8 mouse cellular contexts compared by ENCODE assay signal in the genomic region with DNA sequence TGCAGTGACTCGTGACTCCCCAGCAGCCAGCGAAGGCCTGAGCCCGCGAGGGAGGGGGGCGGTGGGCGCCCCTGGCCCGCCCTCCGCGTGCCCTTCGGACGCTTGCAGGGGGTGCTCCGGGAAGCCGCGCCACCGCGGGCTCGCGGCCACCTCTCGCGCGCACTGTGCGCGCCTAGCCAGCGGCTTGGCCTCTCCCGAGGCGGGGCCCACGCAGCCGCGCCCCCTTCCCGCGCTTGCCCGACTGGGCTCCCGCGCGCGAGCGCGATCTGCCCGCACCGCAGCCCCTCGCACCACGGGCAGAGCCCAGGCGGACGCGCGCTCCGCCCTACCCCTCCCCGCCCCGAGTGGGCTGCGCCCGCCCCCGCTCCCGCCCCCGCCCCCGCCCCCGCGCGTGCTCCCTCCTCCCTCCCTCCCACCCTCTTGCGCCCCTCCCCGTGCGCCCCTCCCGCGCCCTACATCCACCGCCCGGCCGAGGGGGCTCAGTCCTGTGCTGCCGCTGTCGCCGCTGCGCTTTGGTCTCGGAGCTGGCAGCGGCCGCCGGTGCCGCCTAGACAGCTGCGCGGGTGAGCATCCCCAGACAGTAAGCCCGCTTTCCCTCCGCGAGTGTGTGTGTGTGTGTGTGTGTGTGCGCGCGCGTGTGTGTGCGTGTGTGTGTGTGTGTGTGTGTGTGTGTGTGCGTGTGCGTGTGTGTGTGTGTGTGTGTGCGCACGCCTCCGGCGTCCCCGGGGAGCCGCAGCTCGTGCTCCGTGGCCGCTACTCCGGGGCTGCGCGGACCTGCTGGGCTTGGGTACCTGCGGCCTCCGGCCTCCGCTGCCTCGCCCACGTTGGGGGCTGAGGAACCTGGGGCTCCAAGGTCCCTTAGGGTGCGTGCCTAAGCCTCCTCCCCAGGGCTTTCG. TPM values are rescaled to one million over a fixed set of nuclear protein-coding genes. Genes with fewer than 3 reads are reported as not detected.
DNase-seq lines count a peak whose midpoint lies in the region; ATAC-seq and TF ChIP-seq lines count a peak whose summit lies in the region.

A gene (plus strand): TSS at position 482 of the 896 bp plus-strand sequence.

- H3K36me3 ChIP-seq in embryonic facial prominence, embryonic 11.5 days (replicated peaks; ENCODE audit: control insufficient read depth, insufficient read depth, low read depth, low read length): no peaks in the 10 kb centered on the region
- H3K36me3 ChIP-seq in intestine, postnatal 0 days (ENCODE audit: control insufficient read depth, insufficient read depth): no peaks in the 10 kb centered on the region
- no peaks in the 10 kb centered on the region for H3K36me3 ChIP-seq in midbrain, embryonic 11.5 days (ENCODE audit: control insufficient read depth, insufficient read depth, low read length)
- H3K36me3 ChIP-seq in splenic B cell, adult 2 months (ENCODE audit: control insufficient read depth, insufficient read depth, low read length, poor library complexity, severe bottlenecking): no peaks in the 10 kb centered on the region

- ATAC-seq in embryonic facial prominence, embryonic 11.5 days (replicated peaks; ENCODE audit: insufficient number of reproducible peaks, low FRiP score, low TSS enrichment, low read depth): peak; percentile 90
- peak; percentile 83 for ATAC-seq in granulocyte monocyte progenitor cell, adult 5-6 weeks (replicated peaks; ENCODE audit: poor library complexity, severe bottlenecking)
- ATAC-seq in intestine, postnatal 0 days: peak; percentile 77
- peak; percentile 92 for ATAC-seq in midbrain, embryonic 11.5 days (ENCODE audit: low FRiP score)

- WGBS in embryonic facial prominence, embryonic 11.5 days: 21% methylated on average over 21 of the region's 106 CpGs
- 25% methylated on average over 52 of the region's 106 CpGs for WGBS in intestine, postnatal 0 days
- 16% methylated on average over 55 of the region's 106 CpGs for WGBS in midbrain, embryonic 11.5 days

- peak; percentile 61 for DNase-seq in embryonic facial prominence, embryonic 11.5 days (ENCODE audit: low spot score)
- DNase-seq in left cerebral cortex, postnatal 36 days (ENCODE audit: low spot score in 2 of 2): peak; percentile 46 to 59
- peak; percentile 88 for DNase-seq in midbrain, embryonic 11.5 days (ENCODE audit: low spot score, missing footprints)
- peak; percentile 1 for DNase-seq in splenic B cell, adult 2 months (ENCODE audit: low read depth, low spot score)
- no peak for DNase-seq in c-Kit-positive CD71-positive TER-119-positive erythroid progenitor cells, embryonic 14.5 days (ENCODE audit: low spot score)

- peak within 1 kb of the TSS; percentile 62 for H3K4me2 ChIP-seq in embryonic facial prominence, embryonic 11.5 days (ENCODE audit: low read depth, low read length)
- H3K4me2 ChIP-seq in intestine, postnatal 0 days (replicated peaks; ENCODE audit: low read depth): peak within 1 kb of the TSS; percentile 68
- peak within 1 kb of the TSS; percentile 60 for H3K4me2 ChIP-seq in midbrain, embryonic 11.5 days

- no peak within 1 kb of the TSS for H3K27ac ChIP-seq in bone marrow macrophage, adult 2 months (ENCODE audit: insufficient read depth, low read depth, low read length)
- H3K27ac ChIP-seq in embryonic facial prominence, embryonic 11.5 days (replicated peaks; ENCODE audit: low read depth, low read length): peak within 1 kb of the TSS; percentile 39
- H3K27ac ChIP-seq in intestine, postnatal 0 days (ENCODE audit: low read depth, low read length): no peak within 1 kb of the TSS; the same call in 1 of the 2 replicates
- peak within 1 kb of the TSS; percentile 65 for H3K27ac ChIP-seq in midbrain, embryonic 11.5 days (ENCODE audit: low read depth, low read length)

- H3K9ac ChIP-seq in embryonic facial prominence, embryonic 11.5 days (replicated peaks; ENCODE audit: low read length): peak within 1 kb of the TSS; percentile 59
- peak within 1 kb of the TSS; percentile 17; the same call in 1 of the 2 replicates for H3K9ac ChIP-seq in intestine, postnatal 0 days (ENCODE audit: low read depth, low read length)
- H3K9ac ChIP-seq in midbrain, embryonic 11.5 days (ENCODE audit: low read length): peak within 1 kb of the TSS; percentile 73

- intact Hi-C loops in left cerebral cortex, postnatal 36 days (cut with DNase I): no loop called here

- no peak for TF ChIP-seq POLR2A in bone marrow macrophage, adult 2 months (IDR thresholded peaks at IDR 0.05; ENCODE audit: borderline replicate concordance, low read depth, low read length)

- H3K4me3 ChIP-seq in bone marrow macrophage, adult 2 months (ENCODE audit: insufficient read depth, low read length): peak within 1 kb of the TSS; percentile 23
- H3K4me3 ChIP-seq in embryonic facial prominence, embryonic 11.5 days (ENCODE audit: low read depth, low read length): peak within 1 kb of the TSS; percentile 45
- H3K4me3 ChIP-seq in intestine, postnatal 0 days (ENCODE audit: low read depth, low read length): peak within 1 kb of the TSS; percentile 42
- peak within 1 kb of the TSS; percentile 52 for H3K4me3 ChIP-seq in midbrain, embryonic 11.5 days (ENCODE audit: low read depth, low read length)

- TF ChIP-seq CTCF in bone marrow macrophage, adult 2 months (IDR thresholded peaks at IDR 0.05; ENCODE audit: low read depth, low read length): no peak
- TF ChIP-seq CTCF in intestine, postnatal 0 days (IDR thresholded peaks at IDR 0.05; ENCODE audit: low read depth): no peak

- no peaks in the 10 kb centered on the region for H3K4me1 ChIP-seq in bone marrow macrophage, adult 2 months (ENCODE audit: control insufficient read depth, insufficient read depth, low read length)
- H3K4me1 ChIP-seq in embryonic facial prominence, embryonic 11.5 days (ENCODE audit: control insufficient read depth, insufficient read depth, low read length): no peaks in the 10 kb centered on the region
- H3K4me1 ChIP-seq in intestine, postnatal 0 days (replicated peaks; ENCODE audit: control insufficient read depth, insufficient read depth, low read length): no peaks in the 10 kb centered on the region
- H3K4me1 ChIP-seq in midbrain, embryonic 11.5 days (ENCODE audit: control insufficient read depth, insufficient read depth, low read length): no peaks in the 10 kb centered on the region; the same call in 1 of the 2 replicates

- no peaks in the 10 kb centered on the region for H3K27me3 ChIP-seq in embryonic facial prominence, embryonic 11.5 days (ENCODE audit: control insufficient read depth, insufficient read depth, low read length)
- no peaks in the 10 kb centered on the region; the same call in 1 of the 2 replicates for H3K27me3 ChIP-seq in intestine, postnatal 0 days (replicated peaks; ENCODE audit: control insufficient read depth, insufficient read depth, low read length)
- H3K27me3 ChIP-seq in midbrain, embryonic 11.5 days (ENCODE audit: control insufficient read depth, insufficient read depth, low read length): no peaks in the 10 kb centered on the region
- no peaks in the 10 kb centered on the region for H3K27me3 ChIP-seq in splenic B cell, adult 2 months (ENCODE audit: control insufficient read depth, insufficient read depth, low read length, poor library complexity, severe bottlenecking)

- no peaks in the 10 kb centered on the region for H3K9me3 ChIP-seq in embryonic facial prominence, embryonic 11.5 days (replicated peaks; ENCODE audit: control insufficient read depth, low read length)
- no peaks in the 10 kb centered on the region for H3K9me3 ChIP-seq in intestine, postnatal 0 days (ENCODE audit: control insufficient read depth)
- no peaks in the 10 kb centered on the region for H3K9me3 ChIP-seq in midbrain, embryonic 11.5 days (ENCODE audit: control insufficient read depth, low read length)

RNA-seq across cellular contexts. Expression of the gene that starts here (rescaled TPM):
- 0.51 TPM in 2 replicates for polyA plus RNA-seq in bone marrow macrophage, adult 2 months (2012; ENCODE audit: insufficient read depth, insufficient read length, missing spikeins)
- polyA plus RNA-seq in embryonic facial prominence, embryonic 11.5 days (2014; fragmentation: Nextera tagmentation; extraction: Ambion mirVana): 48.9 and 50.9 TPM in 2 replicates
- total RNA-seq in granulocyte monocyte progenitor cell, adult 5-6 weeks (2014; fragmentation: Nextera tagmentation): not detected in 2 replicates
- not detected in 2 replicates for total RNA-seq in granulocyte monocyte progenitor cell, adult 5-6 weeks (2017)
- polyA plus RNA-seq in intestine, postnatal 0 days (2015; fragmentation: Nextera tagmentation; extraction: Ambion mirVana): 95.9 and 102 TPM in 2 replicates
- 100 to 1,000 TPM in 1 of 2 experiments, 10 to 100 TPM in 1; 70.5 to 113 TPM for total RNA-seq in left cerebral cortex, postnatal 36 days (2021)
- polyA plus RNA-seq in midbrain, embryonic 11.5 days (2014; fragmentation: Nextera tagmentation; extraction: Ambion mirVana): 80.7 and 93.3 TPM in 2 replicates

Comparison
In these comparisons a context has a peak if more than half of its experiments do, and no peak if none do; other contexts are left out.
1. RNA of the gene that starts here (total RNA-seq): 70.5 to 113 TPM in left cerebral cortex, postnatal 36 days; not detected in granulocyte monocyte progenitor cell, adult 5-6 weeks; every median in the first group is over 10 times any median in the second.
2. RNA of the gene that starts here (polyA plus RNA-seq): 95.9 to 102 TPM in intestine, postnatal 0 days, 80.7 to 93.3 TPM in midbrain, embryonic 11.5 days and 48.9 to 50.9 TPM in embryonic facial prominence, embryonic 11.5 days; 0.51 TPM in bone marrow macrophage, adult 2 months; every median in the first group is over 10 times any median in the second.
3. Peak in ATAC-seq in granulocyte monocyte progenitor cell, adult 5-6 weeks; RNA of the gene not detected or under 1 TPM.
4. H3K27ac ChIP-seq: peak in embryonic facial prominence, embryonic 11.5 days (single experiment) and midbrain, embryonic 11.5 days (single experiment); none in bone marrow macrophage, adult 2 months (single experiment) and intestine, postnatal 0 days (single experiment).
5. H3K9ac ChIP-seq: peak in every context shown above with its lines; median percentile 73 in midbrain, embryonic 11.5 days; 59 in embryonic facial prominence, embryonic 11.5 days; 17 in intestine, postnatal 0 days.
6. Peak in every context shown above with its lines, with median percentiles within 50 percentile points of each other: H3K4me3 ChIP-seq, ATAC-seq and H3K4me2 ChIP-seq.